Mouse (Mus musculus) embryonic facial prominence, embryonic 15.5 days (tissue): ENCODE measurements around the gene Ncoa1. TPM values are rescaled to one million over a fixed set of nuclear protein-coding genes. Genes with fewer than 3 reads are reported as not detected.

Experiments used
- ATAC-seq: fragments of 200-750 bp; cut with Nextera tagmentation; 2 replicates; pipeline ENCODE4 v1.8.0; 2017; ENCODE audit warnings: low read depth, moderate TSS enrichment; ENCODE audit not compliant: insufficient number of reproducible peaks, low FRiP score, low TSS enrichment
- H3K27ac ChIP-seq: fragments of 300-500 bp; sonication (generic); replicated peaks from 2 replicates; pipeline ENCODE4 v1.5.1; 2015; ENCODE audit warnings: mild to moderate bottlenecking, inconsistent platforms
- H3K27me3 ChIP-seq: fragments of 300-500 bp; sonication (generic); 2 replicates; pipeline ENCODE4 v1.6.1; 2015; ENCODE audit warnings: inconsistent platforms
- H3K36me3 ChIP-seq: fragments of 300-500 bp; sonication (generic); 2 replicates; pipeline ENCODE4 v1.6.1; 2015; ENCODE audit warnings: mild to moderate bottlenecking, inconsistent platforms
- H3K4me1 ChIP-seq: fragments of 300-500 bp; sonication (generic); 2 replicates; pipeline ENCODE4 v1.6.1; 2015; ENCODE audit warnings: inconsistent platforms
- H3K4me2 ChIP-seq: fragments of 300-500 bp; sonication (generic); replicated peaks from 2 replicates; pipeline ENCODE4 v1.6.1; 2015; ENCODE audit warnings: mild to moderate bottlenecking, inconsistent platforms
- H3K4me3 ChIP-seq: fragments of 300-500 bp; sonication (generic); replicated peaks from 2 replicates; pipeline ENCODE4 v1.5.1; 2015; ENCODE audit warnings: mild to moderate bottlenecking, inconsistent platforms
- H3K9ac ChIP-seq: fragments of 300-500 bp; sonication (generic); 2 replicates; pipeline ENCODE4 v1.6.1; 2015; ENCODE audit warnings: inconsistent platforms
- H3K9me3 ChIP-seq: fragments of 300-500 bp; sonication (generic); replicated peaks from 2 replicates; pipeline ENCODE4 v1.6.1; 2016; ENCODE audit warnings: inconsistent platforms
- WGBS: fragments of 180-500 bp; shearing (Covaris S2); methylation state at CpG from one replicate; pipeline ENCODE4 v1.1.7; 2015; 5-methylcytosine and 5-hydroxymethylcytosine counted together
- polyA plus RNA-seq: library from polyadenylated mRNA; unstranded; fragments of >200 nt; fragmentation: Nextera tagmentation; extraction: Ambion mirVana; gene quantifications from 2 replicates; pipeline ENCODE4 v1.2.1, GENCODE M21; 2015

The Ncoa1 gene
- polyA plus RNA-seq, 1 experiment from 2014 or later = 14.1 TPM

GRCm38 (mm10) chr12:4392590-4392989 lies 84.4 kb downstream of the Ncoa1 start:
- no peaks in the 10 kb centered on the region for H3K36me3 ChIP-seq
- no peak overlapping the region for H3K4me2 ChIP-seq
- H3K4me1 ChIP-seq = peaks cover 2% of the 10 kb centered on the region; the same call in 1 of the 2 replicates
- no peak overlapping the region for H3K4me3 ChIP-seq
- ATAC-seq = no peak
- H3K9ac ChIP-seq = no peak overlapping the region
- WGBS = 71% methylated on average over 2 of the region's 2 CpGs
- H3K27me3 ChIP-seq = no peaks in the 10 kb centered on the region
- no peaks in the 10 kb centered on the region for H3K9me3 ChIP-seq
- no peak overlapping the region for H3K27ac ChIP-seq

- no peak for ATAC-seq
Observed at GRCm38 (mm10) chr12:4392074-4392473, 84.9 kb downstream of the Ncoa1 start.

GRCm38 (mm10) chr12:4391256-4391655 lies 85.7 kb downstream of the Ncoa1 start:
- H3K27ac ChIP-seq = no peak overlapping the region
- WGBS = 54% methylated on average over 4 of the region's 4 CpGs
- no peak for ATAC-seq
- H3K4me1 ChIP-seq = peaks cover under 1% of the 10 kb centered on the region; the same call in 1 of the 2 replicates
- no peaks in the 10 kb centered on the region for H3K9me3 ChIP-seq
- no peak overlapping the region for H3K4me3 ChIP-seq
- H3K27me3 ChIP-seq = no peaks in the 10 kb centered on the region
- H3K9ac ChIP-seq = no peak overlapping the region
- no peaks in the 10 kb centered on the region for H3K36me3 ChIP-seq
- H3K4me2 ChIP-seq = no peak overlapping the region

More at GRCm38 (mm10) chr12:4392074-4392473, 84.9 kb downstream of the Ncoa1 start:
- Histone ChIP-seq H3K27ac (no peak overlapping the region), H3K9me3 (no peaks in the 10 kb centered on the region), H3K36me3 (no peaks in the 10 kb centered on the region), H3K27me3 (no peaks in the 10 kb centered on the region), H3K9ac (no peak overlapping the region), H3K4me1 (peaks cover 2% of the 10 kb centered on the region; the same call in 1 of the 2 replicates), H3K4me2 (no peak overlapping the region), H3K4me3 (no peak overlapping the region)
- WGBS = 76% methylated on average over 3 of the region's 3 CpGs

DNA sequence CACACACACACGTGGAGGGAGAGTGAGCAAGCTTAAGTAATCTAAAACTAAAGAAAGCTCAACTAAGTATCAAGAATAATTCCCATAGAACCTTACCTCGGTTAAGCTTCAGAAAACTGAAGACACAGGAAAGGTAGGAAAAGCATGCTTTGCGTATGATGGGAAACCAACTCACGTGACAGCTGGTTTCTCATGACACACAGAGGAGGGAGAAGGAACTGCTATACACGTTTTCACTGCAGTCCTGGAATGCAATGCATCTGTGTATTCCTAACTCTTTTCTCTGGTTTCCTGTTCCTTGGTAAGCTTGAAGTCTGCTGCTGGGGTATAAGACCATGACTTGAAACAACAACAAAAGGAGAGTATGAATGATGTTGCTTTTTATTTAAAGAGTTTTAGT lies 86.3 kb downstream of the Ncoa1 start:
- WGBS = 51% methylated on average over 5 of the region's 5 CpGs
- Histone ChIP-seq H3K4me3 (no peak overlapping the region), H3K4me2 (no peak overlapping the region), H3K9me3 (no peaks in the 10 kb centered on the region), H3K9ac (no peak overlapping the region), H3K27ac (no peak overlapping the region), H3K4me1 (no peaks in the 10 kb centered on the region), H3K27me3 (no peaks in the 10 kb centered on the region), H3K36me3 (no peaks in the 10 kb centered on the region)
- no peak for ATAC-seq

GRCm38 (mm10) chr12:4386077-4386719 lies 90.8 kb downstream of the Ncoa1 start:
- no peak overlapping the region for H3K4me3 ChIP-seq
- no peaks in the 10 kb centered on the region for H3K27me3 ChIP-seq
- no peaks in the 10 kb centered on the region for H3K36me3 ChIP-seq
- H3K9ac ChIP-seq = no peak overlapping the region
- no peak overlapping the region for H3K27ac ChIP-seq
- no peaks in the 10 kb centered on the region for H3K9me3 ChIP-seq
- no peak for ATAC-seq
- 66% methylated on average over 3 of the region's 3 CpGs for whole genome bisulfite sequencing
- no peak overlapping the region for H3K4me2 ChIP-seq
- peaks cover 7% of the 10 kb centered on the region; the same call in 1 of the 2 replicates for H3K4me1 ChIP-seq

GRCm38 (mm10) chr12:4383061-4383460 lies 93.9 kb downstream of the Ncoa1 start:
- no peak for ATAC-seq
- 84% methylated on average over 3 of the region's 3 CpGs for WGBS
- no peak overlapping the region for H3K4me3 ChIP-seq

GRCm38 (mm10) chr12:4379298-4379957 lies 97.6 kb downstream of the Ncoa1 start:
- Histone ChIP-seq H3K4me3 (no peak overlapping the region), H3K9me3 (no peaks in the 10 kb centered on the region), H3K4me2 (no peak overlapping the region), H3K27ac (no peak overlapping the region), H3K4me1 (peaks cover 14% of the 10 kb centered on the region), H3K36me3 (no peaks in the 10 kb centered on the region), H3K27me3 (no peaks in the 10 kb centered on the region), H3K9ac (no peak overlapping the region)
- WGBS = 47% methylated on average over 7 of the region's 7 CpGs
- ATAC-seq = no peak

More at GRCm38 (mm10) chr12:4383061-4383460, 93.9 kb downstream of the Ncoa1 start:
- Histone ChIP-seq H3K4me2 (no peak overlapping the region), H3K27ac (no peak overlapping the region), H3K4me1 (peaks cover 7% of the 10 kb centered on the region; the same call in 1 of the 2 replicates), H3K9ac (no peak overlapping the region), H3K9me3 (no peaks in the 10 kb centered on the region), H3K27me3 (no peaks in the 10 kb centered on the region), H3K36me3 (no peaks in the 10 kb centered on the region)

- H3K4me1 ChIP-seq = peaks cover 10% of the 10 kb centered on the region
- no peaks in the 10 kb centered on the region for H3K9me3 ChIP-seq
- no peak overlapping the region for H3K4me2 ChIP-seq
- H3K27me3 ChIP-seq = no peaks in the 10 kb centered on the region
- H3K36me3 ChIP-seq = no peaks in the 10 kb centered on the region
- no peak overlapping the region for H3K9ac ChIP-seq
- no peak overlapping the region for H3K27ac ChIP-seq
- no peak overlapping the region for H3K4me3 ChIP-seq
- WGBS = 81% methylated on average over 4 of the region's 4 CpGs
- ATAC-seq = no peak
Observed at GRCm38 (mm10) chr12:4376475-4376874, 100.5 kb downstream of the Ncoa1 start.

DNA sequence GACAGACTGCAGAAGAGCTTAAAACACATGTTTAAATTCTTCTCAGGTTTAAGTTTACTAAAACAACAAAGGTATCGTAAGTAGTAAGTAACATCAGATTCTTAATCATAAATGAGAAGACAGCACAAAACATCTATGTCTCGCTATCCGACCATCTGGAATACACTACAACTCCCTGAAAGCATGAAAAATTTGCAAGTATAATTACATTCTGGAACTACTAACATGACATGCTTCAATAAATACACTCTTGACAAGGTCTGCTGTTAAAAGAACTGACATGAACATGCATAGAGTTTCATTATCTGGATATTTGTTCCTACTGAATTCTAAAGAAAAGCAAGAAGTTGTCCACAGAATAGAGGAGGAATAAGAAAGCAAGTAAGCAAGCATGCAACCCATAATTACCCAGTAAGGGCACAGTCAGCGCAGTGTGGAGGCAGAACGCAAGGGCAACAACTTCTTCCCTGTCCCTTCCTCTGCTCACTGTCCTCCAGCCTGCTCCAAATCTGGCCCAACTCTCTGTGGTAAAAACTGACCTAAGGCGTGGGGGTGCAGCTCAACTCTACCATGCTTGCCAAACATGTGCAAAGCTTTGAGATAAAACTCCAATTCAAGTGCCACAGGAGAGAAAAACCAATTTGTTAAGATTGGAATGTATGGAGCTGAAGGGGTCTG lies 102.0 kb downstream of the Ncoa1 start:
- no peak for ATAC-seq
- Histone ChIP-seq H3K27me3 (no peaks in the 10 kb centered on the region), H3K9me3 (no peaks in the 10 kb centered on the region), H3K4me3 (no peak overlapping the region), H3K4me2 (no peak overlapping the region), H3K36me3 (no peaks in the 10 kb centered on the region), H3K4me1 (peaks cover 10% of the 10 kb centered on the region), H3K27ac (no peak overlapping the region), H3K9ac (no peak overlapping the region)
- WGBS = 47% methylated on average over 6 of the region's 6 CpGs

DNA sequence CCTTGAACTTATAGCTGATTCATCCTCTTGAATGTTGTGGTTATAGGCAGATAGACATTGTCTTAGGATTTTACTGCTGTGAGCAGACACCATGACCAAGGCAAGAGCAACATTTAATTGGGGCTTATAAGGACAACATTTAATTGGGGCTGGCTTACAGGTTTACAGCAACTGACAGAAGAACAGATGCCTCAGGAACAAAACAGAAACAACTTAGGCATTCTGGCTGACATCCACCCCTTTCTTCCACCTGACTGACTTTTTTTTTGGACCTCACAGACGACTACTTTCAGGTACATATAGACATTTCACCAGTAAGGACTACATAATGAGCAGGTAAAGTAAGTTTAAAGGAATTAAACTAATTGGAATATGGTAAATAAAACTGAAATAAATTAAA lies 105.6 kb downstream of the Ncoa1 start:
- H3K4me2 ChIP-seq = no peak overlapping the region
- peaks cover 5% of the 10 kb centered on the region for H3K4me1 ChIP-seq
- H3K4me3 ChIP-seq = no peak overlapping the region
- H3K27me3 ChIP-seq = no peaks in the 10 kb centered on the region
- no peaks in the 10 kb centered on the region for H3K9me3 ChIP-seq
- ATAC-seq = no peak
- no peak overlapping the region for H3K9ac ChIP-seq
- H3K27ac ChIP-seq = no peak overlapping the region
- no peaks in the 10 kb centered on the region for H3K36me3 ChIP-seq
- 58% methylated on average over 1 of the region's 1 CpGs for WGBS

DNA sequence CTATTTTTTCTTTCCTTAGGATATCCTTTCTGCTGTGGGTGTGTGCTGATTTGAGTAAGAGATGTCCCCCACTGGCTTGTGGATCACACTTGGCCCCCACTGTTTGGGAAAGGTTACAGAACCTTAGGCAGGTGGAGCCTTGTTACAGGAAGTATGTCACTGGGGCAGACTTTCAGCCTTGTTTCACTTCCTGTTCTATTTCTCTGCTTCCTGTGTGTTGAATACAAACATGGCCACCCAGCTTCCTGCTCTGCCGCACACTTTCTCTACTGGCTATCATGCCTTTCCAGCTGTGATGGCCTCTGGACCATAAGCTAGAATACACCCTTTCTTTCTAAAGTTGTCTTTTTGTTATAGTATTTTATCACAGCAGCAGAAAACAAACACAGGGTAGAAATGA lies 111.0 kb downstream of the Ncoa1 start:
- no peak for ATAC-seq
- H3K4me3 ChIP-seq = no peak overlapping the region
- no peaks in the 10 kb centered on the region for H3K4me1 ChIP-seq
- WGBS = 84% methylated on average over 1 of the region's 1 CpGs
- no peak overlapping the region for H3K4me2 ChIP-seq
- H3K27ac ChIP-seq = no peak overlapping the region
- no peaks in the 10 kb centered on the region for H3K9me3 ChIP-seq
- H3K9ac ChIP-seq = no peak overlapping the region
- no peaks in the 10 kb centered on the region for H3K36me3 ChIP-seq
- H3K27me3 ChIP-seq = no peaks in the 10 kb centered on the region
